In genomic region chr17:68087149-68087548, GRCm38 (mm10) we compare ENCODE assay signal across 21 mouse cellular contexts.
A peak's percentile ranks its signal among the peaks of the same experiment; 100 is the strongest.
DNase-seq lines count a peak whose midpoint lies in the region; ATAC-seq and TF ChIP-seq lines count a peak whose summit lies in the region.
"Had no signal": no experiment of that assay in that cellular context is flagged by ENCODE, and none has a peak within 500 bp of the region (broad histone marks: within the 10 kb centered on the region; RNA-seq: fewer than 3 reads in every experiment).

No protein-coding gene starts in this region.

- H3K36me3 ChIP-seq in heart, embryonic 11.5 days (ENCODE audit: control insufficient read depth, insufficient read depth, low read length): no peaks in the 10 kb centered on the region
- no peaks in the 10 kb centered on the region for H3K36me3 ChIP-seq in embryonic facial prominence, embryonic 14.5 days (ENCODE audit: control insufficient read depth, insufficient read depth, low read length)
- H3K36me3 ChIP-seq in limb, embryonic 14.5 days (ENCODE audit: control insufficient read depth, insufficient read depth, low read length): no peaks in the 10 kb centered on the region
- no peaks in the 10 kb centered on the region for H3K36me3 ChIP-seq in forebrain, embryonic 16.5 days (ENCODE audit: control insufficient read depth, insufficient read depth)
- H3K36me3 ChIP-seq: forebrain, embryonic 12.5 days; heart, embryonic 13.5 days; liver, embryonic 13.5 days; lung, embryonic 15.5 days had no signal

- no peak overlapping the region for H3K4me2 ChIP-seq in heart, embryonic 11.5 days
- H3K4me2 ChIP-seq in embryonic facial prominence, embryonic 14.5 days (ENCODE audit: low read depth, low read length): no peak overlapping the region
- no peak overlapping the region for H3K4me2 ChIP-seq in limb, embryonic 14.5 days (replicated peaks; ENCODE audit: low read depth, low read length, severe bottlenecking)
- no peak overlapping the region for H3K4me2 ChIP-seq in forebrain, embryonic 16.5 days (ENCODE audit: low read length)
- H3K4me2 ChIP-seq: forebrain, embryonic 12.5 days; heart, embryonic 13.5 days; liver, embryonic 13.5 days; lung, embryonic 15.5 days had no signal

- TF ChIP-seq POLR2A in limb, embryonic 14.5 days (IDR thresholded peaks at IDR 0.05; ENCODE audit: borderline replicate concordance, extremely low read depth, insufficient read depth, insufficient read length): no peak

- no peaks in the 10 kb centered on the region for H3K27me3 ChIP-seq in heart, embryonic 11.5 days (ENCODE audit: control insufficient read depth, insufficient read depth, low read length)
- no peaks in the 10 kb centered on the region for H3K27me3 ChIP-seq in embryonic facial prominence, embryonic 14.5 days (replicated peaks; ENCODE audit: control insufficient read depth, insufficient read depth, low read length)
- H3K27me3 ChIP-seq in limb, embryonic 14.5 days (ENCODE audit: control insufficient read depth, insufficient read depth, low read length): no peaks in the 10 kb centered on the region
- no peaks in the 10 kb centered on the region for H3K27me3 ChIP-seq in forebrain, embryonic 16.5 days (replicated peaks; ENCODE audit: control insufficient read depth, insufficient read depth, low read length)
- H3K27me3 ChIP-seq: forebrain, embryonic 12.5 days; heart, embryonic 13.5 days; liver, embryonic 13.5 days; lung, embryonic 15.5 days had no signal

- no peaks in the 10 kb centered on the region for H3K4me1 ChIP-seq in heart, embryonic 11.5 days (ENCODE audit: control insufficient read depth, insufficient read depth, low read length)
- H3K4me1 ChIP-seq in embryonic facial prominence, embryonic 14.5 days (ENCODE audit: control insufficient read depth, insufficient read depth, low read length): peaks cover 10% of the 10 kb centered on the region; the same call in 1 of the 2 replicates
- H3K4me1 ChIP-seq in limb, embryonic 14.5 days (ENCODE audit: control insufficient read depth, insufficient read depth, low read length): peaks cover 16% of the 10 kb centered on the region; the same call in 1 of the 2 replicates
- no peaks in the 10 kb centered on the region for H3K4me1 ChIP-seq in forebrain, embryonic 16.5 days (replicated peaks; ENCODE audit: control insufficient read depth, insufficient read depth, low read length)
- H3K4me1 ChIP-seq: forebrain, embryonic 12.5 days; heart, embryonic 13.5 days; liver, embryonic 13.5 days had no signal

- H3K9me3 ChIP-seq in heart, embryonic 11.5 days (replicated peaks; ENCODE audit: control insufficient read depth, low read length): no peaks in the 10 kb centered on the region
- H3K9me3 ChIP-seq in embryonic facial prominence, embryonic 14.5 days (ENCODE audit: control insufficient read depth, low read length): no peaks in the 10 kb centered on the region
- H3K9me3 ChIP-seq in limb, embryonic 14.5 days (ENCODE audit: control insufficient read depth, low read length): no peaks in the 10 kb centered on the region
- no peaks in the 10 kb centered on the region for H3K9me3 ChIP-seq in forebrain, embryonic 16.5 days (ENCODE audit: control insufficient read depth, low read length)
- H3K9me3 ChIP-seq: forebrain, embryonic 12.5 days; heart, embryonic 13.5 days; liver, embryonic 13.5 days; lung, embryonic 15.5 days had no signal

- no peak overlapping the region for H3K4me3 ChIP-seq in heart, embryonic 11.5 days (ENCODE audit: low read depth, low read length)
- no peak overlapping the region for H3K4me3 ChIP-seq in embryonic facial prominence, embryonic 14.5 days (ENCODE audit: low read depth, low read length)
- H3K4me3 ChIP-seq in limb, embryonic 14.5 days (replicated peaks; ENCODE audit: low read length): no peak overlapping the region
- no peak overlapping the region for H3K4me3 ChIP-seq in forebrain, embryonic 16.5 days (replicated peaks; ENCODE audit: low read length)
- H3K4me3 ChIP-seq: forebrain, embryonic 12.5 days; heart, embryonic 13.5 days; liver, embryonic 13.5 days; lung, embryonic 15.5 days had no signal

- H3K27ac ChIP-seq in heart, embryonic 11.5 days (ENCODE audit: low read depth, low read length): no peak overlapping the region
- H3K27ac ChIP-seq in embryonic facial prominence, embryonic 14.5 days (replicated peaks; ENCODE audit: low read depth, low read length): peak overlapping the region; percentile 41
- H3K27ac ChIP-seq in limb, embryonic 14.5 days (replicated peaks; ENCODE audit: low read depth, low read length): peak overlapping the region; percentile 5; the same call in 1 of the 2 replicates
- H3K27ac ChIP-seq in forebrain, embryonic 16.5 days (ENCODE audit: low read length): no peak overlapping the region
- H3K27ac ChIP-seq: forebrain, embryonic 12.5 days; heart, embryonic 13.5 days; liver, embryonic 13.5 days; lung, embryonic 15.5 days had no signal

- intact Hi-C loops in left cerebral cortex, postnatal 10 days (cut with DNase I): no loop called here

- no peak overlapping the region for H3K9ac ChIP-seq in heart, embryonic 11.5 days (ENCODE audit: low read depth, low read length)
- H3K9ac ChIP-seq in embryonic facial prominence, embryonic 14.5 days (ENCODE audit: low read depth, low read length): no peak overlapping the region
- no peak overlapping the region for H3K9ac ChIP-seq in limb, embryonic 14.5 days (ENCODE audit: low read depth, low read length, severe bottlenecking)
- no peak overlapping the region for H3K9ac ChIP-seq in forebrain, embryonic 16.5 days (replicated peaks; ENCODE audit: low read depth, low read length)
- H3K9ac ChIP-seq: forebrain, embryonic 12.5 days; heart, embryonic 13.5 days; liver, embryonic 13.5 days; lung, embryonic 15.5 days had no signal

- ATAC-seq in heart, embryonic 11.5 days (replicated peaks; ENCODE audit: insufficient number of reproducible peaks, low FRiP score, low TSS enrichment): no peak
- no peak for ATAC-seq in embryonic facial prominence, embryonic 14.5 days (ENCODE audit: low read depth)
- ATAC-seq in limb, embryonic 14.5 days (ENCODE audit: low FRiP score, low read depth): 0 out of 2 replicates have a peak, but pooled peaks have one; percentile 53
- ATAC-seq in forebrain, embryonic 16.5 days: no peak
- ATAC-seq: midbrain, embryonic 16.5 days had no signal

- WGBS in heart, embryonic 11.5 days (ENCODE audit: insufficient replicate concordance): 52% methylated on average over 1 of the region's 1 CpGs
- WGBS in embryonic facial prominence, embryonic 14.5 days: 35% methylated on average over 1 of the region's 1 CpGs
- 42% methylated on average over 1 of the region's 1 CpGs for WGBS in limb, embryonic 14.5 days
- 70% methylated on average over 1 of the region's 1 CpGs for WGBS in forebrain, embryonic 16.5 days

- DNase-seq in heart, adult 9 months (ENCODE audit: low spot score in 2 of 2): peak; percentile 26 to 51
- peak; percentile 69 for DNase-seq in 3T3-L1 (ENCODE audit: low read depth, low spot score)
- DNase-seq in embryonic facial prominence, embryonic 14.5 days (ENCODE audit: low spot score): peak; percentile 83
- peak; percentile 64 for DNase-seq in limb, embryonic 14.5 days (ENCODE audit: low spot score)
- DNase-seq in left cerebral cortex, postnatal 10 days (ENCODE audit: extremely low spot score in 1 of 2, low spot score in 2 of 2): no peak
- DNase-seq: adrenal gland, adult 2 months; cerebellum, adult 9-10 months; gastrocnemius, postnatal 36 days; kidney, adult 18-20 months; kidney, postnatal 10 days; layer of hippocampus, postnatal 36 days; liver, embryonic 13.5 days; right cerebral cortex, postnatal 14 days; spleen, adult 18-20 months; thymus, adult 18-20 months had no signal

Comparison
In these comparisons a context has a peak if more than half of its experiments do, and no peak if none do; other contexts are left out.
1. DNase-seq: peak in heart, adult 9 months (2 of 2), 3T3-L1 (single experiment), embryonic facial prominence, embryonic 14.5 days (single experiment) and limb, embryonic 14.5 days (single experiment); none in left cerebral cortex, postnatal 10 days (0 of 2).
2. H3K27ac ChIP-seq: peak in embryonic facial prominence, embryonic 14.5 days (single experiment) and limb, embryonic 14.5 days (single experiment); none in heart, embryonic 11.5 days (single experiment) and forebrain, embryonic 16.5 days (single experiment).